Mouse (Mus musculus): ENCODE data around the gene Irx2. TPM values are rescaled to one million over a fixed set of nuclear protein-coding genes. Genes with fewer than 3 reads are reported as not detected.

The Irx2 gene
- not detected in 2 replicates for polyA plus RNA-seq (2012; rRNA removed)

- no peaks in the 10 kb centered on the region for H3K36me3 ChIP-seq (ENCODE audit: control insufficient read depth, insufficient read depth, low read length)
- no peak for TF ChIP-seq CTCF (IDR thresholded peaks at IDR 0.05; ENCODE audit: extremely low read depth, insufficient read depth, insufficient read length, insufficient replicate concordance)
- TF ChIP-seq POLR2A (IDR thresholded peaks at IDR 0.05; ENCODE audit: low read depth, low read length): no peak
- WGBS: 2% methylated on average over 33 of the region's 45 CpGs
- H3K27me3 ChIP-seq (ENCODE audit: control insufficient read depth, insufficient read depth, low read length): peaks cover 20% of the 10 kb centered on the region
- no peak for DNase-seq (ENCODE audit: low read depth in 1 of 2, low spot score in 2 of 2)
- H3K4me1 ChIP-seq (ENCODE audit: control insufficient read depth, insufficient read depth, insufficient read length): no peaks in the 10 kb centered on the region; the same call in 1 of the 2 replicates
- no peak within 1 kb of the TSS for H3K27ac ChIP-seq (ENCODE audit: insufficient read depth, low read length)
- peak within 1 kb of the TSS; percentile 14; the same call in 1 of the 2 replicates for H3K4me3 ChIP-seq (ENCODE audit: extremely low read depth, insufficient read depth, insufficient read length)
Observed at GRCm38 (mm10) chr13:72628462-72628916, at the start of gene Irx2. TSS of gene Irx2 (plus strand) at chr13:72628820.

GRCm38 (mm10) chr13:72581276-72581675 is 47.3 kb upstream of the Irx2 start:
- no peak for DNase-seq (ENCODE audit: low read depth in 1 of 2, low spot score in 2 of 2)
- Histone ChIP-seq H3K36me3 (ENCODE audit: control insufficient read depth, insufficient read depth, low read length) (no peaks in the 10 kb centered on the region), H3K4me3 (ENCODE audit: extremely low read depth, insufficient read depth, insufficient read length) (no peak overlapping the region), H3K27me3 (ENCODE audit: control insufficient read depth, insufficient read depth, low read length) (no peaks in the 10 kb centered on the region), H3K4me1 (ENCODE audit: control insufficient read depth, insufficient read depth, insufficient read length) (no peaks in the 10 kb centered on the region), H3K27ac (ENCODE audit: insufficient read depth, low read length) (no peak overlapping the region)
- 91% methylated on average over 2 of the region's 2 CpGs for WGBS
- TF ChIP-seq CTCF (IDR thresholded peaks at IDR 0.05; ENCODE audit: extremely low read depth, insufficient read depth, insufficient read length, insufficient replicate concordance): no peak
- no peak for TF ChIP-seq POLR2A (IDR thresholded peaks at IDR 0.05; ENCODE audit: low read depth, low read length)

- no peaks in the 10 kb centered on the region for H3K36me3 ChIP-seq (ENCODE audit: control insufficient read depth, insufficient read depth, low read length)
- H3K4me1 ChIP-seq (ENCODE audit: control insufficient read depth, insufficient read depth, insufficient read length): no peaks in the 10 kb centered on the region
- no peaks in the 10 kb centered on the region for H3K27me3 ChIP-seq (ENCODE audit: control insufficient read depth, insufficient read depth, low read length)
- H3K27ac ChIP-seq (ENCODE audit: insufficient read depth, low read length): no peak overlapping the region
- WGBS: 74% methylated on average over 4 of the region's 4 CpGs
- TF ChIP-seq POLR2A (IDR thresholded peaks at IDR 0.05; ENCODE audit: low read depth, low read length): no peak
- TF ChIP-seq CTCF (IDR thresholded peaks at IDR 0.05; ENCODE audit: extremely low read depth, insufficient read depth, insufficient read length, insufficient replicate concordance): no peak
- H3K4me3 ChIP-seq (ENCODE audit: extremely low read depth, insufficient read depth, insufficient read length): no peak overlapping the region
- DNase-seq (ENCODE audit: low read depth in 1 of 2, low spot score in 2 of 2): no peak
Observed at GRCm38 (mm10) chr13:72592526-72592925, 36.1 kb upstream of the Irx2 start.

- DNase-seq (ENCODE audit: low read depth in 1 of 2, low spot score in 2 of 2): no peak
- no peak for TF ChIP-seq POLR2A (IDR thresholded peaks at IDR 0.05; ENCODE audit: low read depth, low read length)
- no peak for TF ChIP-seq CTCF (IDR thresholded peaks at IDR 0.05; ENCODE audit: extremely low read depth, insufficient read depth, insufficient read length, insufficient replicate concordance)
- H3K4me3 ChIP-seq (ENCODE audit: extremely low read depth, insufficient read depth, insufficient read length): no peak overlapping the region
- WGBS: 86% methylated on average over 6 of the region's 6 CpGs
- no peaks in the 10 kb centered on the region for H3K27me3 ChIP-seq (ENCODE audit: control insufficient read depth, insufficient read depth, low read length)
- no peaks in the 10 kb centered on the region for H3K36me3 ChIP-seq (ENCODE audit: control insufficient read depth, insufficient read depth, low read length)
- no peak overlapping the region for H3K27ac ChIP-seq (ENCODE audit: insufficient read depth, low read length)
- H3K4me1 ChIP-seq (ENCODE audit: control insufficient read depth, insufficient read depth, insufficient read length): no peaks in the 10 kb centered on the region
Observed at GRCm38 (mm10) chr13:72593310-72593709, 35.3 kb upstream of the Irx2 start.

- WGBS: 68% methylated on average over 4 of the region's 4 CpGs
- H3K27me3 ChIP-seq (ENCODE audit: control insufficient read depth, insufficient read depth, low read length): no peaks in the 10 kb centered on the region
- H3K27ac ChIP-seq (ENCODE audit: insufficient read depth, low read length): no peak overlapping the region
- TF ChIP-seq POLR2A (IDR thresholded peaks at IDR 0.05; ENCODE audit: low read depth, low read length) (no peak), CTCF (IDR thresholded peaks at IDR 0.05; ENCODE audit: extremely low read depth, insufficient read depth, insufficient read length, insufficient replicate concordance) (no peak)
- DNase-seq (ENCODE audit: low read depth in 1 of 2, low spot score in 2 of 2): no peak
- no peaks in the 10 kb centered on the region for H3K36me3 ChIP-seq (ENCODE audit: control insufficient read depth, insufficient read depth, low read length)
- H3K4me3 ChIP-seq (ENCODE audit: extremely low read depth, insufficient read depth, insufficient read length): no peak overlapping the region
- H3K4me1 ChIP-seq (ENCODE audit: control insufficient read depth, insufficient read depth, insufficient read length): no peaks in the 10 kb centered on the region
Observed at GRCm38 (mm10) chr13:72593710-72594111, 34.9 kb upstream of the Irx2 start.

- H3K4me1 ChIP-seq (ENCODE audit: control insufficient read depth, insufficient read depth, insufficient read length): no peaks in the 10 kb centered on the region
- DNase-seq (ENCODE audit: low read depth in 1 of 2, low spot score in 2 of 2): no peak
- TF ChIP-seq POLR2A (IDR thresholded peaks at IDR 0.05; ENCODE audit: low read depth, low read length) (no peak), CTCF (IDR thresholded peaks at IDR 0.05; ENCODE audit: extremely low read depth, insufficient read depth, insufficient read length, insufficient replicate concordance) (no peak)
- WGBS: 76% methylated on average over 3 of the region's 3 CpGs
- no peak overlapping the region for H3K27ac ChIP-seq (ENCODE audit: insufficient read depth, low read length)
- H3K4me3 ChIP-seq (ENCODE audit: extremely low read depth, insufficient read depth, insufficient read length): no peak overlapping the region
- no peaks in the 10 kb centered on the region for H3K27me3 ChIP-seq (ENCODE audit: control insufficient read depth, insufficient read depth, low read length)
- no peaks in the 10 kb centered on the region for H3K36me3 ChIP-seq (ENCODE audit: control insufficient read depth, insufficient read depth, low read length)
Observed at GRCm38 (mm10) chr13:72599254-72599653, 29.4 kb upstream of the Irx2 start.

- TF ChIP-seq CTCF (IDR thresholded peaks at IDR 0.05; ENCODE audit: extremely low read depth, insufficient read depth, insufficient read length, insufficient replicate concordance) (no peak), POLR2A (IDR thresholded peaks at IDR 0.05; ENCODE audit: low read depth, low read length) (no peak)
- no peaks in the 10 kb centered on the region for H3K4me1 ChIP-seq (ENCODE audit: control insufficient read depth, insufficient read depth, insufficient read length)
- H3K27me3 ChIP-seq (ENCODE audit: control insufficient read depth, insufficient read depth, low read length): no peaks in the 10 kb centered on the region
- H3K27ac ChIP-seq (ENCODE audit: insufficient read depth, low read length): no peak overlapping the region
- no peak overlapping the region for H3K4me3 ChIP-seq (ENCODE audit: extremely low read depth, insufficient read depth, insufficient read length)
- WGBS: 70% methylated on average over 16 of the region's 16 CpGs
- no peak for DNase-seq (ENCODE audit: low read depth in 1 of 2, low spot score in 2 of 2)
- H3K36me3 ChIP-seq (ENCODE audit: control insufficient read depth, insufficient read depth, low read length): no peaks in the 10 kb centered on the region
Observed at GRCm38 (mm10) chr13:72608706-72609105, 19.9 kb upstream of the Irx2 start.

Data from spleen, adult 2 months (tissue).